23 mouse cellular contexts compared by ENCODE assay signal in the genomic region with DNA sequence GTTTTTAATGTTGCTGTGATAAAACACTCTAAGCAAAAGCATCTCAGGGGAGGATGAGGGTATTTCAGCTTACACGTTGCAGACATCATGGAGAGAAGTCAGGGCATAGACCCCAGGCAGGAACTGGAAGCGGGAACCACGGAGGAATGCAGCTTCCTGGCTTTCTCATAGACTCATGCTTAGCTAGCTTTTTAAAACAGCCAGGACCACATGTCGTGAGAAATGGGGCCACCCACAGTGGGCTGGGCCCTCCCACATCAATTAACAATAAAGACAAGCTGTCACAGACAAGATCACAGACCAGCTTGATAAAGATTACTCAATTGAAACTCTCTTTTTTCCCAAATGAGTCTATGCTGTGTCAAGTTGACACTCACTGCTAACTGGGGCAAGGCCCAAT. TPM values are rescaled to one million over a fixed set of nuclear protein-coding genes. Genes with fewer than 3 reads are reported as not detected.
A peak's percentile ranks its signal among the peaks of the same experiment; 100 is the strongest.
DNase-seq lines count a peak whose midpoint lies in the region; ATAC-seq lines count a peak whose summit lies in the region.
"Had no signal": no experiment of that assay in that cellular context is flagged by ENCODE, and none has a peak within 500 bp of the region (broad histone marks: within the 10 kb centered on the region; RNA-seq: fewer than 3 reads in every experiment).

No protein-coding gene starts in this region.

- H3K4me3 ChIP-seq in hindbrain, embryonic 11.5 days (ENCODE audit: low read depth, low read length) = no peak overlapping the region
- H3K4me3 ChIP-seq in hindbrain, embryonic 14.5 days (replicated peaks; ENCODE audit: low read length) = no peak overlapping the region
- H3K4me3 ChIP-seq in lung, embryonic 16.5 days (ENCODE audit: low read length) = no peak overlapping the region
- H3K4me3 ChIP-seq: embryonic facial prominence, embryonic 15.5 days; hindbrain, embryonic 15.5 days; kidney, embryonic 15.5 days; limb, embryonic 12.5 days; liver, embryonic 13.5 days; neural tube, embryonic 12.5 days had no signal

- no peaks in the 10 kb centered on the region for H3K27me3 ChIP-seq in hindbrain, embryonic 11.5 days (ENCODE audit: control insufficient read depth, insufficient read depth, low read length)
- H3K27me3 ChIP-seq in hindbrain, embryonic 14.5 days (ENCODE audit: control insufficient read depth, insufficient read depth, low read length) = no peaks in the 10 kb centered on the region
- H3K27me3 ChIP-seq in lung, embryonic 16.5 days (ENCODE audit: control insufficient read depth, insufficient read depth, low read depth, low read length) = no peaks in the 10 kb centered on the region
- H3K27me3 ChIP-seq: embryonic facial prominence, embryonic 15.5 days; hindbrain, embryonic 15.5 days; kidney, embryonic 15.5 days; limb, embryonic 12.5 days; neural tube, embryonic 12.5 days had no signal

- intact Hi-C loops in gastrocnemius, postnatal 36 days (cut with DNase I) = no loop called here

- WGBS in hindbrain, embryonic 11.5 days = 16% methylated on average over 4 of the region's 4 CpGs
- WGBS in hindbrain, embryonic 14.5 days = 7% methylated on average over 4 of the region's 4 CpGs
- WGBS in lung, embryonic 16.5 days = 22% methylated on average over 4 of the region's 4 CpGs

- no peak for ATAC-seq in hindbrain, embryonic 11.5 days (ENCODE audit: low FRiP score)
- no peak for ATAC-seq in hindbrain, embryonic 14.5 days (ENCODE audit: low FRiP score)
- ATAC-seq in lung, embryonic 16.5 days (ENCODE audit: low read depth) = peak; percentile 20; the same call in 1 of the 2 replicates
- ATAC-seq: intestine, postnatal 0 days; Patski had no signal

- peak; percentile 25 for DNase-seq in hindbrain, embryonic 11.5 days (ENCODE audit: low spot score)
- DNase-seq in hindbrain, embryonic 14.5 days (ENCODE audit: low spot score) = no peak
- no peak for DNase-seq in lung, adult 18-20 months
- peak; percentile 18 for DNase-seq in embryo, embryonic 11 days
- DNase-seq in layer of hippocampus, adult 8-10 months (ENCODE audit: low spot score in 2 of 2) = peak; percentile 10 to 22
- no peak for DNase-seq in gastrocnemius, postnatal 36 days
- DNase-seq: adrenal gland, adult 8-10 months; cerebellum, adult 9-11 months; heart, postnatal 10 days; kidney, postnatal 4 days; liver, embryonic 13.5 days; lung, postnatal 36 days; spleen, adult 18-20 months; thymus, postnatal 4 days had no signal

- no peaks in the 10 kb centered on the region for H3K9me3 ChIP-seq in hindbrain, embryonic 11.5 days (ENCODE audit: control insufficient read depth, low read length)
- H3K9me3 ChIP-seq in hindbrain, embryonic 14.5 days (ENCODE audit: control insufficient read depth, low read length) = no peaks in the 10 kb centered on the region
- H3K9me3 ChIP-seq in lung, embryonic 16.5 days (ENCODE audit: control insufficient read depth, low read length) = no peaks in the 10 kb centered on the region
- H3K9me3 ChIP-seq: embryonic facial prominence, embryonic 15.5 days; hindbrain, embryonic 15.5 days; kidney, embryonic 15.5 days; limb, embryonic 12.5 days; liver, embryonic 13.5 days; neural tube, embryonic 12.5 days had no signal

- no peaks in the 10 kb centered on the region for H3K36me3 ChIP-seq in hindbrain, embryonic 11.5 days (ENCODE audit: control insufficient read depth, insufficient read depth, low read length)
- H3K36me3 ChIP-seq in hindbrain, embryonic 14.5 days (replicated peaks; ENCODE audit: control insufficient read depth, insufficient read depth) = no peaks in the 10 kb centered on the region
- H3K36me3 ChIP-seq in lung, embryonic 16.5 days (ENCODE audit: control insufficient read depth, insufficient read depth, low read length) = no peaks in the 10 kb centered on the region
- H3K36me3 ChIP-seq: embryonic facial prominence, embryonic 15.5 days; hindbrain, embryonic 15.5 days; kidney, embryonic 15.5 days; limb, embryonic 12.5 days; liver, embryonic 13.5 days; neural tube, embryonic 12.5 days had no signal

- no peak overlapping the region for H3K9ac ChIP-seq in hindbrain, embryonic 11.5 days (ENCODE audit: low read depth, low read length)
- no peak overlapping the region for H3K9ac ChIP-seq in hindbrain, embryonic 14.5 days
- H3K9ac ChIP-seq in lung, embryonic 16.5 days (ENCODE audit: low read length) = no peak overlapping the region
- H3K9ac ChIP-seq: embryonic facial prominence, embryonic 15.5 days; hindbrain, embryonic 15.5 days; kidney, embryonic 15.5 days; limb, embryonic 12.5 days; liver, embryonic 13.5 days; neural tube, embryonic 12.5 days had no signal

- H3K4me1 ChIP-seq in hindbrain, embryonic 11.5 days (replicated peaks; ENCODE audit: control insufficient read depth, insufficient read depth, low read length) = no peaks in the 10 kb centered on the region
- H3K4me1 ChIP-seq in hindbrain, embryonic 14.5 days (replicated peaks; ENCODE audit: control insufficient read depth, insufficient read depth, low read length) = no peaks in the 10 kb centered on the region
- H3K4me1 ChIP-seq in lung, embryonic 16.5 days (replicated peaks; ENCODE audit: control insufficient read depth, insufficient read depth, low read length) = no peaks in the 10 kb centered on the region
- H3K4me1 ChIP-seq: hindbrain, embryonic 15.5 days; kidney, embryonic 15.5 days; liver, embryonic 13.5 days; neural tube, embryonic 12.5 days had no signal

- no peak overlapping the region for H3K27ac ChIP-seq in hindbrain, embryonic 11.5 days (ENCODE audit: low read depth, low read length)
- H3K27ac ChIP-seq in hindbrain, embryonic 14.5 days = no peak overlapping the region
- H3K27ac ChIP-seq in lung, embryonic 16.5 days (ENCODE audit: low read length) = no peak overlapping the region
- H3K27ac ChIP-seq: embryonic facial prominence, embryonic 15.5 days; hindbrain, embryonic 15.5 days; kidney, embryonic 15.5 days; limb, embryonic 12.5 days; liver, embryonic 13.5 days; neural tube, embryonic 12.5 days had no signal

- no peak overlapping the region for H3K4me2 ChIP-seq in hindbrain, embryonic 11.5 days (replicated peaks; ENCODE audit: low read depth, low read length)
- H3K4me2 ChIP-seq in hindbrain, embryonic 14.5 days (replicated peaks) = no peak overlapping the region
- no peak overlapping the region for H3K4me2 ChIP-seq in lung, embryonic 16.5 days (ENCODE audit: low read depth, low read length)
- H3K4me2 ChIP-seq: embryonic facial prominence, embryonic 15.5 days; heart, embryonic 11.5 days; hindbrain, embryonic 15.5 days; kidney, embryonic 15.5 days; limb, embryonic 12.5 days; liver, embryonic 13.5 days; neural tube, embryonic 12.5 days had no signal

RNA-seq across cellular contexts. Expression of gene Mboat2, which starts 44.4 kb away (rescaled TPM):
- polyA plus RNA-seq in hindbrain, embryonic 11.5 days (2014; fragmentation: Nextera tagmentation; extraction: Ambion mirVana) = 59.5 and 61.2 TPM in 2 replicates
- 79.2 and 80.1 TPM in 2 replicates for polyA plus RNA-seq in hindbrain, embryonic 14.5 days (2014; fragmentation: Nextera tagmentation; extraction: Ambion mirVana)
- polyA plus RNA-seq in lung, embryonic 16.5 days (2015; fragmentation: Nextera tagmentation; extraction: Ambion mirVana) = 39.0 and 42.1 TPM in 2 replicates
- total RNA-seq in layer of hippocampus, adult 8-10 months (2022) = 10 to 100 TPM; 72.1 to 87.1 (median 83.2) TPM
- total RNA-seq in gastrocnemius, postnatal 36 days (2021) = 1 to 10 TPM; 2.3 to 2.4 TPM

Comparison
In these comparisons a context has a peak if more than half of its experiments do, and no peak if none do; other contexts are left out.
1. DNase-seq: peak in hindbrain, embryonic 11.5 days (single experiment), embryo, embryonic 11 days (single experiment) and layer of hippocampus, adult 8-10 months (2 of 2); none in hindbrain, embryonic 14.5 days (single experiment), lung, adult 18-20 months (0 of 2) and gastrocnemius, postnatal 36 days (0 of 2).